Mouse (Mus musculus) CH12.LX (cell line): ENCODE measurements around the gene Zfp687. TPM values are rescaled to one million over a fixed set of nuclear protein-coding genes. Genes with fewer than 3 reads are reported as not detected.

Experiments
- DNase-seq: peaks from one replicate; pipeline ENCODE4 v3.0.0-alpha.2; 2013; ENCODE audit errors: extremely low read depth
- H3K27ac ChIP-seq: 2 replicates; pipeline ENCODE4 v1.5.1; 2012; ENCODE audit warnings: low read depth, mild to moderate bottlenecking, control low read depth, moderate library complexity; ENCODE audit not compliant: insufficient read depth
- H3K27me3 ChIP-seq: replicated peaks from 2 replicates; pipeline ENCODE3; 2012; ENCODE audit warnings: inconsistent platforms
- H3K36me3 ChIP-seq, 2 experiments: replicated peaks in 1 of 2; 2 replicates each; pipeline versions ENCODE3 to v1.6.1; 2012; ENCODE audit warnings: inconsistent platforms in 1 of 2, low read length in 1 of 2, mild to moderate bottlenecking in 1 of 2, mixed read lengths in 1 of 2, moderate library complexity in 1 of 2; ENCODE audit not compliant: control insufficient read depth in 1 of 2, insufficient read depth in 1 of 2
- H3K4me1 ChIP-seq, 2 experiments: 2 replicates each; pipeline ENCODE4 v1.6.1; 2012; ENCODE audit warnings: inconsistent platforms in 1 of 2, moderate library complexity in 1 of 2; ENCODE audit not compliant: insufficient read depth in 2 of 2, control insufficient read depth in 1 of 2
- H3K4me2 ChIP-seq: 2 replicates; pipeline ENCODE4 v1.6.1; 2012; ENCODE audit warnings: low read depth, mild to moderate bottlenecking, control low read depth; ENCODE audit not compliant: poor library complexity, insufficient read depth, severe bottlenecking
- H3K4me3 ChIP-seq, 3 experiments: fragments of 150-350 bp in 1 of 3; sonication (generic) in 1 of 3; replicated peaks in 1 of 3; 2 replicates each; pipeline versions ENCODE3 to v1.5.1; 2011 to 2012; ENCODE audit warnings: low read depth in 2 of 3, low read length in 2 of 3, mild to moderate bottlenecking in 2 of 3, moderate library complexity in 2 of 3, control low read depth in 1 of 3, improper control_type of control experiment in 1 of 3, inconsistent platforms in 1 of 3, mixed read lengths in 1 of 3; ENCODE audit not compliant: poor library complexity in 1 of 3
- H3K79me2 ChIP-seq: replicated peaks from 2 replicates; pipeline ENCODE4 v1.6.1; 2012; ENCODE audit warnings: mild to moderate bottlenecking, moderate library complexity; ENCODE audit not compliant: control insufficient read depth, poor library complexity, insufficient read depth, severe bottlenecking; ENCODE audit errors: extremely low read depth
- H3K9ac ChIP-seq: 2 replicates; pipeline ENCODE4 v1.6.1; 2012; ENCODE audit warnings: low read depth, mild to moderate bottlenecking, control low read depth, moderate library complexity; ENCODE audit not compliant: insufficient read depth
- H3K9me3 ChIP-seq: replicated peaks from 2 replicates; pipeline ENCODE3; 2012; ENCODE audit warnings: low read length, inconsistent platforms, mixed read lengths
- BHLHE40 ChIP-seq: IDR thresholded peaks from 2 replicates; pipeline ENCODE4 v1.6.1; 2011; ENCODE audit warnings: mild to moderate bottlenecking, low read depth, low read length, improper control_type of control experiment
- CHD1 ChIP-seq: IDR thresholded peaks from 2 replicates; pipeline ENCODE4 v1.6.1; 2012; ENCODE audit warnings: low read depth, low read length, improper control_type of control experiment, inconsistent platforms
- CHD2 ChIP-seq: IDR thresholded peaks from 2 replicates; pipeline ENCODE4 v1.6.1; 2011; ENCODE audit warnings: low read length, improper control_type of control experiment
- E2F4 ChIP-seq: IDR thresholded peaks from 2 replicates; pipeline ENCODE4 v1.6.1; 2011; ENCODE audit warnings: low read depth, low read length, improper control_type of control experiment; ENCODE audit not compliant: insufficient replicate concordance
- ELF1 ChIP-seq: IDR thresholded peaks from 2 replicates; pipeline ENCODE4 v1.6.1; 2014; ENCODE audit warnings: low read depth, mild to moderate bottlenecking, inconsistent platforms, low read length, improper control_type of control experiment
- EP300 ChIP-seq: IDR thresholded peaks from 2 replicates; pipeline ENCODE4 v1.6.1; 2011; ENCODE audit warnings: low read length, improper control_type of control experiment
- ETS1 ChIP-seq: conservative IDR thresholded peaks from 2 replicates; pipeline ENCODE4 v1.6.1; 2012; ENCODE audit warnings: low read depth, mild to moderate bottlenecking, inconsistent platforms, low read length, improper control_type of control experiment, moderate library complexity
- GABPA ChIP-seq: IDR thresholded peaks from 2 replicates; pipeline ENCODE4 v1.6.1; 2012; ENCODE audit warnings: low read depth, low read length, improper control_type of control experiment, inconsistent platforms; ENCODE audit not compliant: insufficient replicate concordance
- HCFC1 ChIP-seq: IDR thresholded peaks from 2 replicates; pipeline ENCODE4 v1.6.1; 2012; ENCODE audit warnings: low read depth, mild to moderate bottlenecking, inconsistent platforms, low read length, improper control_type of control experiment
- IRF4 ChIP-seq: IDR thresholded peaks from 2 replicates; pipeline ENCODE4 v1.6.1; 2014; ENCODE audit warnings: low read depth, mild to moderate bottlenecking, inconsistent platforms, low read length, improper control_type of control experiment
- JUN ChIP-seq: IDR thresholded peaks from 2 replicates; pipeline ENCODE4 v1.6.1; 2011; ENCODE audit warnings: low read depth, mild to moderate bottlenecking, low read length, improper control_type of control experiment, moderate library complexity; ENCODE audit not compliant: insufficient read depth
- JUND ChIP-seq: conservative IDR thresholded peaks from 2 replicates; pipeline ENCODE4 v1.6.1; 2011; ENCODE audit warnings: low read depth, low read length, improper control_type of control experiment
- KAT2A ChIP-seq: IDR thresholded peaks from 2 replicates; pipeline ENCODE4 v1.6.1; 2012; ENCODE audit warnings: low read length, improper control_type of control experiment, inconsistent platforms; ENCODE audit not compliant: insufficient replicate concordance
- MAFK ChIP-seq: IDR thresholded peaks from 2 replicates; pipeline ENCODE4 v1.6.1; 2011; ENCODE audit warnings: low read length, improper control_type of control experiment; ENCODE audit not compliant: insufficient replicate concordance
- MAX ChIP-seq: IDR thresholded peaks from 2 replicates; pipeline ENCODE4 v1.6.1; 2011; ENCODE audit warnings: low read length, improper control_type of control experiment
- MAZ ChIP-seq: IDR thresholded peaks from 2 replicates; pipeline ENCODE4 v1.6.1; 2012; ENCODE audit warnings: low read depth, mild to moderate bottlenecking, inconsistent platforms, low read length, improper control_type of control experiment, moderate library complexity
- MEF2A ChIP-seq: IDR thresholded peaks from 2 replicates; pipeline ENCODE4 v1.6.1; 2014; ENCODE audit warnings: low read depth, mild to moderate bottlenecking, inconsistent platforms, low read length, improper control_type of control experiment, borderline replicate concordance
- MXI1 ChIP-seq: IDR thresholded peaks from 2 replicates; pipeline ENCODE4 v1.6.1; 2011; ENCODE audit warnings: mild to moderate bottlenecking, low read depth, low read length, improper control_type of control experiment
- MYC ChIP-seq: IDR thresholded peaks from 2 replicates; pipeline ENCODE4 v1.6.1; 2011; ENCODE audit warnings: low read depth, mild to moderate bottlenecking, improper control_type of control experiment, low read length
- NELFE ChIP-seq: IDR thresholded peaks from 2 replicates; pipeline ENCODE4 v1.6.1; 2011; ENCODE audit warnings: low read depth, low read length, improper control_type of control experiment
- NRF1 ChIP-seq: IDR thresholded peaks from 2 replicates; pipeline ENCODE4 v1.6.1; 2014; ENCODE audit warnings: low read depth, mild to moderate bottlenecking, inconsistent platforms, low read length, improper control_type of control experiment, moderate library complexity
- PAX5 ChIP-seq: IDR thresholded peaks from 2 replicates; pipeline ENCODE4 v1.6.1; 2012; ENCODE audit warnings: low read length, inconsistent platforms, mixed read lengths
- POLR2A ChIP-seq: IDR thresholded peaks from 2 replicates; pipeline ENCODE4 v1.6.1; 2011; ENCODE audit warnings: low read depth, mild to moderate bottlenecking, improper control_type of control experiment, low read length
- POLR2AphosphoS2 ChIP-seq: IDR thresholded peaks from 2 replicates; pipeline ENCODE4 v1.6.1; 2011; ENCODE audit warnings: low read depth, low read length, improper control_type of control experiment
- RAD21 ChIP-seq: IDR thresholded peaks from 2 replicates; pipeline ENCODE4 v1.6.1; 2011; ENCODE audit warnings: low read depth, mild to moderate bottlenecking, low read length, improper control_type of control experiment, moderate library complexity
- RCOR1 ChIP-seq: conservative IDR thresholded peaks from 2 replicates; pipeline ENCODE4 v1.6.1; 2012; ENCODE audit warnings: low read depth, mild to moderate bottlenecking, inconsistent platforms, low read length, improper control_type of control experiment
- SIN3A ChIP-seq: IDR thresholded peaks from 2 replicates; pipeline ENCODE4 v1.6.1; 2012; ENCODE audit warnings: low read length, improper control_type of control experiment, inconsistent platforms
- SMC3 ChIP-seq: IDR thresholded peaks from 2 replicates; pipeline ENCODE4 v1.6.1; 2011; ENCODE audit warnings: low read depth, low read length, improper control_type of control experiment
- TBP ChIP-seq: conservative IDR thresholded peaks from 2 replicates; pipeline ENCODE4 v1.6.1; 2011; ENCODE audit warnings: low read depth, low read length, improper control_type of control experiment
- TCF12 ChIP-seq: IDR thresholded peaks from 2 replicates; pipeline ENCODE4 v1.6.1; 2014; ENCODE audit warnings: low read depth, mild to moderate bottlenecking, inconsistent platforms, low read length, improper control_type of control experiment
- UBTF ChIP-seq: IDR thresholded peaks from 2 replicates; pipeline ENCODE4 v1.6.1; 2012; ENCODE audit warnings: low read depth, mild to moderate bottlenecking, inconsistent platforms, low read length, improper control_type of control experiment, moderate library complexity
- USF1 ChIP-seq: IDR thresholded peaks from 2 replicates; pipeline ENCODE4 v1.6.1; 2014; ENCODE audit warnings: low read depth, mild to moderate bottlenecking, inconsistent platforms, low read length, improper control_type of control experiment
- USF2 ChIP-seq: conservative IDR thresholded peaks from 2 replicates; pipeline ENCODE4 v1.6.1; 2011; ENCODE audit warnings: low read depth, low read length, improper control_type of control experiment
- ZC3H11A ChIP-seq: IDR thresholded peaks from 2 replicates; pipeline ENCODE4 v1.6.1; 2012; ENCODE audit warnings: low read depth, mild to moderate bottlenecking, inconsistent platforms, low read length, improper control_type of control experiment
- ZKSCAN1 ChIP-seq: IDR thresholded peaks from 2 replicates; pipeline ENCODE4 v1.6.1; 2012; ENCODE audit warnings: low read depth, inconsistent platforms, low read length, improper control_type of control experiment, borderline replicate concordance
- ZMIZ1 ChIP-seq: IDR thresholded peaks from 2 replicates; pipeline ENCODE4 v1.6.1; 2012; ENCODE audit warnings: low read depth, mild to moderate bottlenecking, inconsistent platforms, low read length, improper control_type of control experiment
- ZNF384 ChIP-seq: IDR thresholded peaks from 2 replicates; pipeline ENCODE4 v1.6.1; 2012; ENCODE audit warnings: low read depth, low read length, improper control_type of control experiment, inconsistent platforms
- dilution Hi-C: fragments of 300-500 bp; cut with MboI; formaldehyde crosslinking; loops from 2 replicates; pipeline ENCODE4 v1.14.3; 2020; ENCODE audit warnings: low sequenced_read_pairs; ENCODE audit not compliant: extremely low pct_unique_long_range_greater_than_20kb, extremely low pct_ligation_motif_present
- in situ Hi-C: fragments of 300-500 bp; cut with MboI; formaldehyde crosslinking; loops from 3 replicates; pipeline ENCODE4 v1.14.3; 2019; ENCODE audit warnings: low sequenced_read_pairs, low pct_ligation_motif_present, low pct_unique_long_range_greater_than_20kb, mixed read lengths
- polyA plus RNA-seq: library from polyadenylated mRNA; unstranded; fragments of >175 nt; gene quantifications from 2 replicates; pipeline ENCODE4 v1.2.1, GENCODE M21; 2012; ENCODE audit warnings: low read depth; ENCODE audit not compliant: insufficient read length
- total RNA-seq, 2 experiments: library from RNA; depleted of rRNA; stranded (reverse); fragments of 300-350 nt in 1 of 2; fragments of >200 nt in 1 of 2; gene quantifications; 2 replicates each; pipeline ENCODE4 v1.2.3; 2012 to 2014

Zfp687 gene
- total RNA-seq (2012; rRNA removed) (10.8 and 11.1 TPM in 2 replicates), total RNA-seq (2014; rRNA removed) (3.3 and 4.2 TPM in 2 replicates), polyA plus RNA-seq (12.6 and 13.5 TPM in 2 replicates)

- peak; percentile 99 for DNase-seq
- Histone ChIP-seq H3K4me3 (peak within 1 kb of the TSS; percentile 78 to 86 (median 83)), H3K36me3 (peaks cover 18 to 35% of the 10 kb centered on the region in 2 experiments), H3K27ac (peak within 1 kb of the TSS; percentile 95), H3K9me3 (no peaks in the 10 kb centered on the region), H3K27me3 (no peaks in the 10 kb centered on the region), H3K4me1 (peaks cover 2 to 30% of the 10 kb centered on the region in 2 experiments; a peak in 2 of 4 replicates)
- in situ Hi-C loops: no loop called here
- TF ChIP-seq ETS1: no peak
- no peak for TF ChIP-seq USF2
- TF ChIP-seq POLR2A: peak; percentile 78
- TF ChIP-seq NELFE: peak; percentile 82
- TF ChIP-seq PAX5: no peak
- no peak for TF ChIP-seq SMC3
- TF ChIP-seq MAZ: peak; percentile 97
- peak; percentile 53 for TF ChIP-seq NRF1
- no peak for TF ChIP-seq UBTF
- no peak for TF ChIP-seq RAD21
- TF ChIP-seq MAX: no peak
- no peak for TF ChIP-seq ZKSCAN1
- TF ChIP-seq MAFK: no peak
- peak; percentile 57 for TF ChIP-seq HCFC1
- no peak; the same call in 1 of the 2 replicates for TF ChIP-seq MXI1
- no peak for TF ChIP-seq ZC3H11A
- TF ChIP-seq MYC: no peak
- TF ChIP-seq TBP: 0 out of 2 replicates have a peak, but pooled peaks have one; percentile 20
- TF ChIP-seq CHD2: peak; percentile 98
- TF ChIP-seq KAT2A: peak; percentile 70; the same call in 1 of the 2 replicates
- TF ChIP-seq CHD1: no peak
- TF ChIP-seq IRF4: no peak
- TF ChIP-seq BHLHE40: no peak
- no peak for TF ChIP-seq JUND
- no peak for TF ChIP-seq ZNF384
- TF ChIP-seq USF1: peak; percentile 40
- peak; percentile 91 for TF ChIP-seq ELF1
- no peak for TF ChIP-seq EP300
- no peak for TF ChIP-seq TCF12
- TF ChIP-seq MEF2A: no peak
- no peak; the same call in 1 of the 2 replicates for TF ChIP-seq RCOR1
- peak; percentile 40; the same call in 1 of the 2 replicates for TF ChIP-seq ZMIZ1
- TF ChIP-seq GABPA: no peak; the same call in 1 of the 2 replicates
- TF ChIP-seq SIN3A: peak; percentile 27
- peak; percentile 63; the same call in 1 of the 2 replicates for TF ChIP-seq POLR2AphosphoS2
- no peak for TF ChIP-seq JUN
- 0 out of 2 replicates have a peak, but pooled peaks have one; percentile 20 for TF ChIP-seq E2F4
- TF ChIP-seq, all 38 proteins: peak for 14
- dilution Hi-C loops: no loop called here
- Histone ChIP-seq H3K79me2 (peaks cover 9% of the 10 kb centered on the region), H3K4me2 (peak within 1 kb of the TSS; percentile 82), H3K9ac (peak within 1 kb of the TSS; percentile 73)
These were observed at the start of gene Zfp687 for GRCm38 (mm10) chr3:95015337-95015872. Zfp687 (minus strand) TSS chr3:95015448.
